Mouse (Mus musculus) lung, postnatal 0 days (tissue): Measurements from ENCODE around the gene Esp4.

Experiments used
- CTCF ChIP-seq: IDR thresholded peaks from 2 replicates; pipeline ENCODE4 v1.5.1; 2016; ENCODE audit warnings: antibody characterized with exemption, mild to moderate bottlenecking
- EP300 ChIP-seq: IDR thresholded peaks from 2 replicates; pipeline ENCODE4 v1.6.1; 2016; ENCODE audit warnings: antibody characterized with exemption, mild to moderate bottlenecking, control low read depth

GRCm38 (mm10) chr17:40598294-40598693 lies at the start of gene Esp4:
- TF ChIP-seq CTCF, result no peak
- no peak for TF ChIP-seq EP300
